Mouse (Mus musculus) cerebellum, adult 2 months (tissue): ENCODE results near the gene Cyp2d22.

ENCODE experiments used
- CTCF ChIP-seq: fragments of 200-500 bp; IDR thresholded peaks from 2 replicates; pipeline ENCODE4 v1.5.1; 2011; ENCODE audit warnings: low read depth, mild to moderate bottlenecking, control low read depth, low read length, moderate library complexity, borderline replicate concordance; ENCODE audit not compliant: insufficient read depth
- POLR2A ChIP-seq: fragments of 200-500 bp; IDR thresholded peaks from 2 replicates; pipeline ENCODE4 v1.6.1; 2011; ENCODE audit warnings: low read length, control low read depth, borderline replicate concordance; ENCODE audit not compliant: insufficient read depth

GRCm38 (mm10) chr15:82345820-82346470 is 34.1 kb downstream of the Cyp2d22 start:
- TF ChIP-seq POLR2A (peak; percentile 68), CTCF (no peak)
